Mouse (Mus musculus) midbrain, embryonic 14.5 days (tissue): ENCODE data around the gene Eif4e1b. TPM values are rescaled to one million over a fixed set of nuclear protein-coding genes. Genes with fewer than 3 reads are reported as not detected.
"Not testable (repeated sequence)": the region's sequence is repeated elsewhere in the genome, so short reads cannot be mapped to it uniquely, and the experiment has no call there.

Source experiments
- ATAC-seq: fragments of 200-750 bp; cut with Nextera tagmentation; 2 replicates; pipeline ENCODE4 v1.8.0; 2017; ENCODE audit warnings: moderate number of reproducible peaks, moderate library complexity; ENCODE audit not compliant: low FRiP score, low TSS enrichment
- DNase-seq: peaks from one replicate; pipeline ENCODE4 v3.0.0-alpha.2; 2015
- H3K27ac ChIP-seq: fragments of 300-500 bp; sonication (generic); replicated peaks from 2 replicates; pipeline ENCODE4 v1.5.1; 2014; ENCODE audit warnings: mild to moderate bottlenecking, low read depth, low read length, moderate library complexity
- H3K27me3 ChIP-seq: fragments of 300-500 bp; sonication (generic); 2 replicates; pipeline ENCODE4 v1.6.1; 2014; ENCODE audit warnings: low read length, control low read depth, mixed read lengths; ENCODE audit not compliant: control insufficient read depth, insufficient read depth
- H3K36me3 ChIP-seq: fragments of 300-500 bp; sonication (generic); 2 replicates; pipeline ENCODE4 v1.6.1; 2014; ENCODE audit warnings: low read length, control low read depth; ENCODE audit not compliant: control insufficient read depth, insufficient read depth
- H3K4me1 ChIP-seq: fragments of 300-500 bp; sonication (generic); 2 replicates; pipeline ENCODE4 v1.6.1; 2014; ENCODE audit warnings: mild to moderate bottlenecking, antibody characterized with exemption, low read length, control low read depth; ENCODE audit not compliant: control insufficient read depth, insufficient read depth
- H3K4me2 ChIP-seq: fragments of 300-500 bp; sonication (generic); 2 replicates; pipeline ENCODE4 v1.6.1; 2014; ENCODE audit warnings: mild to moderate bottlenecking, low read length, moderate library complexity
- H3K4me3 ChIP-seq: fragments of 300-500 bp; sonication (generic); replicated peaks from 2 replicates; pipeline ENCODE4 v1.5.1; 2014; ENCODE audit warnings: low read depth, low read length
- H3K9ac ChIP-seq: fragments of 300-500 bp; sonication (generic); replicated peaks from 2 replicates; pipeline ENCODE4 v1.6.1; 2014; ENCODE audit warnings: mild to moderate bottlenecking, low read length, moderate library complexity
- H3K9me3 ChIP-seq: fragments of 300-500 bp; sonication (generic); 2 replicates; pipeline ENCODE4 v1.6.1; 2016; ENCODE audit warnings: low read length, control low read depth, mixed read lengths; ENCODE audit not compliant: control insufficient read depth
- WGBS: fragments of 180-500 bp; shearing (Covaris S2); extraction: QIAGEN DNeasy Blood & Tissue Kit; methylation state at CpG from one replicate; pipeline ENCODE4 v1.1.7; 2014; 5-methylcytosine and 5-hydroxymethylcytosine counted together
- polyA plus RNA-seq: library from polyadenylated mRNA; unstranded; fragments of >200 nt; fragmentation: Nextera tagmentation; extraction: Ambion mirVana; gene quantifications from 2 replicates; pipeline ENCODE4 v1.2.1, GENCODE M21; 2014

Gene Eif4e1b
- polyA plus RNA-seq, 1 experiment from 2014 or later = not detected

GRCm38 (mm10) chr13:54765281-54766191 is 18.3 kb upstream of the Eif4e1b start:
- H3K27me3 ChIP-seq = peaks cover 45% of the 10 kb centered on the region

DNA sequence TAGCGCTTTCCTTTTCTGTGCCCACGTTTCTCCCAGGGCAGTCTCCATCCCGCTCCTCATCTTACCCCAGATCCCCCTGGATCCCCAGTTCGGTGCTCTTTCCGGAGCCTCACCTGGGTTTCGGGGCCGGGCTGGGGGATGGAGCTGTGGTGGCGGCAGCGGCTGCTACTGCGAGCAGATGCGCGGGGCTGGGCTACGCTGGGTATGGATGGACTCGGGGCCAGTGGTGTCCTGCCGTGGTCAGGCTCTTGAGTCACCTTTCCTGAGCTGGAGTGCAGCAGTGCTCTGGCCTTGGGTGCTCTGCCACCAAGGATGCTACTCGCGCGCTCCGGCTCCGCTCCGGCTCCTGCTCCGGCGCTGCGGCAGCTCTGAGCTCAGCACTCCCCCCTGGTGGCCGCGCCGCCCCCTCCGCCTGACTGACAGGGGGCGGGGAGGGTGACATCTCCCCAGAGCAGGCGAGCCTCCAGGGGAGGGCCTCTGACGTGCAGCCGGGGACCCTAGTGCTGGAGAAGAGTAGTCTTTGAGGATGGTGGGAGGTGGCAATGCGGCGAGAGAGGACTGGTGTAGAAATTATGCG is 17.5 kb upstream of the Eif4e1b start, which contains the start of gene Sncb:
Gene Sncb, minus strand, starts transcription at position 404 of the 577 bp plus-strand sequence.
- H3K36me3 ChIP-seq = no peaks in the 10 kb centered on the region
- H3K9ac ChIP-seq = peak within 1 kb of the TSS; percentile 61
- 2% methylated on average over 35 of the region's 35 CpGs for WGBS
- H3K27ac ChIP-seq = 0 out of 2 replicates have a peak within 1 kb of the TSS, but pooled peaks have one; percentile 14
- peak; percentile 90 for DNase-seq
- ATAC-seq = peak; percentile 84
- H3K27me3 ChIP-seq = peaks cover 44% of the 10 kb centered on the region
- H3K4me2 ChIP-seq = peak within 1 kb of the TSS; percentile 82
- no peaks in the 10 kb centered on the region for H3K9me3 ChIP-seq
- H3K4me3 ChIP-seq = peak within 1 kb of the TSS; percentile 51
- peaks cover 10% of the 10 kb centered on the region; the same call in 1 of the 2 replicates for H3K4me1 ChIP-seq

More at GRCm38 (mm10) chr13:54765281-54766191, 18.3 kb upstream of the Eif4e1b start:
- H3K27ac ChIP-seq = 0 out of 2 replicates have a peak overlapping the region, but pooled peaks have one; percentile 14
- peak; percentile 60 for DNase-seq
- no peaks in the 10 kb centered on the region for H3K9me3 ChIP-seq
- H3K4me2 ChIP-seq = peak overlapping the region; percentile 82
- H3K36me3 ChIP-seq = no peaks in the 10 kb centered on the region
- H3K4me3 ChIP-seq = peak overlapping the region; percentile 51
- WGBS = 5% methylated on average over 44 of the region's 44 CpGs
- H3K9ac ChIP-seq = peak overlapping the region; percentile 61
- ATAC-seq = peak; percentile 32; the same call in 1 of the 2 replicates
- H3K4me1 ChIP-seq = peaks cover 10% of the 10 kb centered on the region; the same call in 1 of the 2 replicates

DNA sequence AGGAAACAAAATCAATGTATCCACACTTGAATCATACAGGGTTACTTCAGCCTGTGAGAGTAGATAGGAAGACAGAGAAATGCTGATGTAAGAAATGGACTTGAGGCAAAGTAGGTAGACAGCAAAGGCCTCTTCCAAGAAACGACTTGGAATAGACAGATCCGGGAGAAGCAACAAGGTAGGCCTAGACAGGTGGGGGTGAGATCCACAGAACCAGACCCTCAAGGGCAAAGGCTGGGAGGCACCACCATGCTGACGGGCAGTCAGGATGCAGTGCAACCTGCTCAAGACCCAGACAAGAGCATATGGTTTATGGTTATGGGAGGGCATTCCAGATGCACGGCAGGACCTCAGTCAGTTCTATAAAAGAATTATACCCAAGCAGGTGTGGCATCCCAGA is 16.8 kb upstream of the Eif4e1b start:
- H3K4me1 ChIP-seq = peaks cover 10% of the 10 kb centered on the region; the same call in 1 of the 2 replicates
- peak overlapping the region; percentile 82; the same call in 1 of the 2 replicates for H3K4me2 ChIP-seq
- 83% methylated on average over 4 of the region's 4 CpGs for WGBS
- DNase-seq (no peak), ATAC-seq (no peak)
- H3K4me3 ChIP-seq = no peak overlapping the region
- no peaks in the 10 kb centered on the region for H3K9me3 ChIP-seq
- no peak overlapping the region for H3K27ac ChIP-seq
- no peaks in the 10 kb centered on the region for H3K36me3 ChIP-seq
- H3K27me3 ChIP-seq = peaks cover 44% of the 10 kb centered on the region
- H3K9ac ChIP-seq = no peak overlapping the region

GRCm38 (mm10) chr13:54780592-54780991 is 3.2 kb upstream of the Eif4e1b start:
- Histone ChIP-seq H3K4me3 (no peak overlapping the region), H3K4me2 (no peak overlapping the region), H3K27ac (0 out of 2 replicates have a peak overlapping the region, but pooled peaks have one; percentile 13), H3K36me3 (no peaks in the 10 kb centered on the region), H3K9ac (no peak overlapping the region), H3K27me3 (no peaks in the 10 kb centered on the region), H3K4me1 (no peaks in the 10 kb centered on the region; the same call in 1 of the 2 replicates), H3K9me3 (no peaks in the 10 kb centered on the region)
- ATAC-seq = no peak
- WGBS = 55% methylated on average over 3 of the region's 3 CpGs
- DNase-seq = peak; percentile 62

- H3K4me3 ChIP-seq = no peak overlapping the region
- 0 out of 2 replicates have a peak overlapping the region, but pooled peaks have one; percentile 13 for H3K27ac ChIP-seq
- WGBS = 91% methylated on average over 3 of the region's 3 CpGs
- H3K4me2 ChIP-seq = no peak overlapping the region
- no peaks in the 10 kb centered on the region for H3K9me3 ChIP-seq
- H3K4me1 ChIP-seq = no peaks in the 10 kb centered on the region; the same call in 1 of the 2 replicates
- DNase-seq (no peak), ATAC-seq (no peak)
- no peak overlapping the region for H3K9ac ChIP-seq
- no peaks in the 10 kb centered on the region for H3K36me3 ChIP-seq
- H3K27me3 ChIP-seq = no peaks in the 10 kb centered on the region
These were observed 2.7 kb upstream of the Eif4e1b start for GRCm38 (mm10) chr13:54781086-54781485.

DNA sequence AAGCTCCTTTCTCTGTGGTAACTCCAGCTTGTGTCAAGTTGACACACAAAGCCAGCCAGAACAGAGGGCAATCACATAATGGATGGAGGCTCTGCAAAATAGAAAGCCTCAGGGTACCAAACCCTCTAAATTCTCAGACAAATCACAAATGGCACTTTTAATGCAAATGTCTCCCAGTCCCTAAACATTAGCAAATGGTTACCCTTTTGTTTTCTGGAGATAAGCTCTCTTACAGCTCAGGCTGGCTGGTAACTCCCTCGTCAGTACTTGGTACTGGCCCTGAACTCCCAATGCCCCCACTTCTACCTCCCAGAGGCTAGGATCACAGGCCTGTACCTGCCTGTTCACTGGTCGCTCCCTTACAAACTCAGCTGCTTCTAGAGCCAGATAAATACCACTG is 563 bp upstream of the Eif4e1b start:
- 43% methylated on average over 2 of the region's 2 CpGs for WGBS
- DNase-seq = no peak
- Histone ChIP-seq H3K27ac (no peak overlapping the region), H3K4me2 (no peak overlapping the region), H3K9ac (no peak overlapping the region), H3K36me3 (no peaks in the 10 kb centered on the region), H3K27me3 (no peaks in the 10 kb centered on the region), H3K4me3 (no peak overlapping the region), H3K4me1 (no peaks in the 10 kb centered on the region; the same call in 1 of the 2 replicates), H3K9me3 (no peaks in the 10 kb centered on the region)
- no peak for ATAC-seq

GRCm38 (mm10) chr13:54787591-54787990 is 3.8 kb downstream of the Eif4e1b start:
- not testable (repeated sequence) for ATAC-seq, H3K27me3 ChIP-seq, H3K4me3 ChIP-seq, H3K9ac ChIP-seq, H3K4me1 ChIP-seq, DNase-seq, H3K27ac ChIP-seq, H3K4me2 ChIP-seq, H3K9me3 ChIP-seq, H3K36me3 ChIP-seq
- 63% methylated on average over 2 of the region's 2 CpGs for WGBS

- ATAC-seq (peak; percentile 82), DNase-seq (peak; percentile 92)
- H3K4me3 ChIP-seq = peak within 1 kb of the TSS; percentile 51
- no peaks in the 10 kb centered on the region for H3K36me3 ChIP-seq
- H3K27ac ChIP-seq = no peak within 1 kb of the TSS
- peaks cover 7% of the 10 kb centered on the region for H3K4me1 ChIP-seq
- peak within 1 kb of the TSS; percentile 95 for H3K4me2 ChIP-seq
- peak within 1 kb of the TSS; percentile 55 for H3K9ac ChIP-seq
- no peaks in the 10 kb centered on the region for H3K9me3 ChIP-seq
- peaks cover 6% of the 10 kb centered on the region; the same call in 1 of the 2 replicates for H3K27me3 ChIP-seq
- 3% methylated on average over 49 of the region's 49 CpGs for WGBS
These were observed 5.2 kb downstream of the Eif4e1b start, which contains the start of gene Tspan17 for GRCm38 (mm10) chr13:54788740-54789560. TSS of gene Tspan17 (plus strand) at chr13:54789377.
